Mouse (Mus musculus): ENCODE data around the gene E030018B13Rik. TPM values are rescaled to one million over a fixed set of nuclear protein-coding genes. Genes with fewer than 3 reads are reported as not detected.

E030018B13Rik gene
- polyA plus RNA-seq, 1 experiment from 2014 or later, result not detected

Other genes starting within 250 kb of the E030018B13Rik start
- gene Klf13, start 22.1 kb downstream of the E030018B13Rik start, polyA plus RNA-seq (2014; fragmentation: Nextera tagmentation; extraction: Ambion mirVana), result 25.1 and 26.7 TPM in 2 replicates
- 0.16 TPM in 1 of 2 replicates, not detected in the other for gene Trpm1, start 237.0 kb downstream of the E030018B13Rik start, polyA plus RNA-seq (2014; fragmentation: Nextera tagmentation; extraction: Ambion mirVana)

Measured in heart, embryonic 14.5 days (tissue).